Comparison of ENCODE assay signal across 24 mouse cellular contexts in genomic region chr12:92916267-92916666, GRCm38 (mm10).
DNase-seq lines count a peak whose midpoint lies in the region; ATAC-seq and TF ChIP-seq lines count a peak whose summit lies in the region.
"Had no signal": no experiment of that assay in that cellular context is flagged by ENCODE, and none has a peak within 500 bp of the region (broad histone marks: within the 10 kb centered on the region; RNA-seq: fewer than 3 reads in every experiment).

No protein-coding gene starts in this region.

- dilution Hi-C loops in CH12.LX (cut with MboI; ENCODE audit: extremely low pct_ligation_motif_present, extremely low pct_unique_long_range_greater_than_20kb, low sequenced_read_pairs), result no loop called here

- H3K9me3 ChIP-seq in CH12.LX (replicated peaks; ENCODE audit: low read length), result no peaks in the 10 kb centered on the region
- H3K9me3 ChIP-seq in midbrain, embryonic 11.5 days (ENCODE audit: control insufficient read depth, low read length), result no peaks in the 10 kb centered on the region
- H3K9me3 ChIP-seq: embryonic facial prominence, embryonic 13.5 days; embryonic facial prominence, embryonic 15.5 days; forebrain, embryonic 13.5 days; forebrain, embryonic 15.5 days had no signal

- in situ Hi-C loops in CH12.LX (cut with MboI; ENCODE audit: low pct_ligation_motif_present, low pct_unique_long_range_greater_than_20kb, low sequenced_read_pairs), result no loop called here

- no peaks in the 10 kb centered on the region for H3K4me1 ChIP-seq in CH12.LX (ENCODE audit: control insufficient read depth in 1 of 2, insufficient read depth in 2 of 2)
- no peaks in the 10 kb centered on the region for H3K4me1 ChIP-seq in midbrain, embryonic 11.5 days (ENCODE audit: control insufficient read depth, insufficient read depth, low read length)
- H3K4me1 ChIP-seq: embryonic facial prominence, embryonic 13.5 days; embryonic facial prominence, embryonic 15.5 days; forebrain, embryonic 13.5 days; forebrain, embryonic 15.5 days had no signal

- no peaks in the 10 kb centered on the region for H3K79me2 ChIP-seq in CH12.LX (replicated peaks; ENCODE audit: control insufficient read depth, extremely low read depth, insufficient read depth, poor library complexity, severe bottlenecking)

- H3K27me3 ChIP-seq in CH12.LX (replicated peaks), result no peaks in the 10 kb centered on the region
- no peaks in the 10 kb centered on the region for H3K27me3 ChIP-seq in midbrain, embryonic 11.5 days (ENCODE audit: control insufficient read depth, insufficient read depth, low read length)
- H3K27me3 ChIP-seq: embryonic facial prominence, embryonic 13.5 days; embryonic facial prominence, embryonic 15.5 days; forebrain, embryonic 13.5 days; forebrain, embryonic 15.5 days had no signal

- TF ChIP-seq EP300 in CH12.LX (IDR thresholded peaks at IDR 0.05; ENCODE audit: low read length), result no peak

- H3K36me3 ChIP-seq in CH12.LX (replicated peaks in 1 of 2; ENCODE audit: control insufficient read depth in 1 of 2, insufficient read depth in 1 of 2, low read length in 1 of 2), result no peaks in the 10 kb centered on the region
- H3K36me3 ChIP-seq in midbrain, embryonic 11.5 days (ENCODE audit: control insufficient read depth, insufficient read depth, low read length), result no peaks in the 10 kb centered on the region
- H3K36me3 ChIP-seq: embryonic facial prominence, embryonic 13.5 days; embryonic facial prominence, embryonic 15.5 days; forebrain, embryonic 15.5 days had no signal

- no peak overlapping the region for H3K27ac ChIP-seq in CH12.LX (ENCODE audit: insufficient read depth, low read depth)
- no peak overlapping the region for H3K27ac ChIP-seq in midbrain, embryonic 11.5 days (ENCODE audit: low read depth, low read length)
- H3K27ac ChIP-seq: embryonic facial prominence, embryonic 13.5 days; embryonic facial prominence, embryonic 15.5 days; forebrain, embryonic 13.5 days; forebrain, embryonic 15.5 days had no signal

- no peak for TF ChIP-seq CTCF in CH12.LX (conservative IDR thresholded peaks at IDR 0.05 in 1 of 2, IDR thresholded peaks at IDR 0.05 in 1 of 2; ENCODE audit: low read depth in 2 of 2, low read length in 2 of 2)

- WGBS in midbrain, embryonic 11.5 days, result 84% methylated on average over 3 of the region's 3 CpGs

- ATAC-seq in granulocyte monocyte progenitor cell, adult 5-6 weeks (replicated peaks; ENCODE audit: poor library complexity, severe bottlenecking), result peak; percentile 56
- ATAC-seq in megakaryocyte, adult 5-6 weeks (ENCODE audit: poor library complexity, severe bottlenecking), result peak; percentile 68
- ATAC-seq in erythroid progenitor cell, adult 5-6 weeks (replicated peaks; ENCODE audit: low FRiP score, poor library complexity, severe bottlenecking), result no peak
- no peak for ATAC-seq in midbrain, embryonic 11.5 days (ENCODE audit: low FRiP score)
- ATAC-seq: CD4-positive, CD25-positive, alpha-beta regulatory T cell, adult 4 months; forebrain, embryonic 13.5 days; forebrain, embryonic 15.5 days; forebrain, postnatal 0 days had no signal

- H3K4me2 ChIP-seq in CH12.LX (ENCODE audit: insufficient read depth, low read depth, poor library complexity, severe bottlenecking), result no peak overlapping the region
- no peak overlapping the region for H3K4me2 ChIP-seq in midbrain, embryonic 11.5 days
- H3K4me2 ChIP-seq: embryonic facial prominence, embryonic 13.5 days; embryonic facial prominence, embryonic 15.5 days; forebrain, embryonic 13.5 days; forebrain, embryonic 15.5 days had no signal

- no peak overlapping the region for H3K4me3 ChIP-seq in CH12.LX (replicated peaks in 1 of 3; ENCODE audit: low read depth in 2 of 3, low read length in 2 of 3, poor library complexity in 1 of 3)
- H3K4me3 ChIP-seq in midbrain, embryonic 11.5 days (ENCODE audit: low read depth, low read length), result no peak overlapping the region
- H3K4me3 ChIP-seq: embryonic facial prominence, embryonic 13.5 days; embryonic facial prominence, embryonic 15.5 days; erythroblast, embryonic 14.5 days; forebrain, embryonic 13.5 days; forebrain, embryonic 15.5 days had no signal

- no peak for TF ChIP-seq RAD21 in CH12.LX (IDR thresholded peaks at IDR 0.05; ENCODE audit: low read depth, low read length)

- no peak overlapping the region for H3K9ac ChIP-seq in CH12.LX (ENCODE audit: insufficient read depth, low read depth)
- no peak overlapping the region for H3K9ac ChIP-seq in midbrain, embryonic 11.5 days (ENCODE audit: low read length)
- H3K9ac ChIP-seq: embryonic facial prominence, embryonic 13.5 days; embryonic facial prominence, embryonic 15.5 days; forebrain, embryonic 13.5 days; forebrain, embryonic 15.5 days; forebrain, postnatal 0 days had no signal

- peak; percentile 35 for DNase-seq in A20 (ENCODE audit: low read depth, low spot score)
- DNase-seq in CH12.LX (ENCODE audit: extremely low read depth), result peak; percentile 28
- no peak for DNase-seq in urinary bladder, postnatal 25 days (ENCODE audit: low spot score)
- no peak for DNase-seq in embryo, embryonic 9.5 days (ENCODE audit: extremely low spot score)
- no peak for DNase-seq in midbrain, embryonic 11.5 days (ENCODE audit: low spot score, missing footprints)
- DNase-seq: adrenal gland, adult 2 months; adrenal gland, postnatal 10 days; adrenal gland, postnatal 25 days; B cell, adult 2 months; cerebellum, adult 11-12 months; cerebellum, adult 2 months; cerebellum, adult 9-10 months; cerebellum, postnatal 10 days; cerebellum, postnatal 25 days; forebrain, postnatal 0 days had no signal

- TF ChIP-seq POLR2A in CH12.LX (IDR thresholded peaks at IDR 0.05; ENCODE audit: low read depth, low read length), result no peak

TF ChIP-seq in CH12.LX, 34 proteins besides CTCF, POLR2A, EP300 and RAD21:
- TF ChIP-seq TCF12 (IDR thresholded peaks at IDR 0.05; ENCODE audit: low read depth, low read length) (no peak), SIN3A (IDR thresholded peaks at IDR 0.05; ENCODE audit: low read length) (no peak), CHD2 (IDR thresholded peaks at IDR 0.05; ENCODE audit: low read length) (no peak), RCOR1 (conservative IDR thresholded peaks at IDR 0.05; ENCODE audit: low read depth, low read length) (no peak)
TF ChIP-seq in CH12.LX: peak in this region for 0.

Comparison
In these comparisons a context has a peak if more than half of its experiments do, and no peak if none do; other contexts are left out.
1. DNase-seq: peak in A20 (single experiment) and CH12.LX (single experiment); none in urinary bladder, postnatal 25 days (single experiment), embryo, embryonic 9.5 days (single experiment) and midbrain, embryonic 11.5 days (single experiment).
2. ATAC-seq: peak in granulocyte monocyte progenitor cell, adult 5-6 weeks (single experiment) and megakaryocyte, adult 5-6 weeks (single experiment); none in erythroid progenitor cell, adult 5-6 weeks (single experiment) and midbrain, embryonic 11.5 days (single experiment).